Comparison of ENCODE assay signal across 26 mouse cellular contexts in the genomic region with DNA sequence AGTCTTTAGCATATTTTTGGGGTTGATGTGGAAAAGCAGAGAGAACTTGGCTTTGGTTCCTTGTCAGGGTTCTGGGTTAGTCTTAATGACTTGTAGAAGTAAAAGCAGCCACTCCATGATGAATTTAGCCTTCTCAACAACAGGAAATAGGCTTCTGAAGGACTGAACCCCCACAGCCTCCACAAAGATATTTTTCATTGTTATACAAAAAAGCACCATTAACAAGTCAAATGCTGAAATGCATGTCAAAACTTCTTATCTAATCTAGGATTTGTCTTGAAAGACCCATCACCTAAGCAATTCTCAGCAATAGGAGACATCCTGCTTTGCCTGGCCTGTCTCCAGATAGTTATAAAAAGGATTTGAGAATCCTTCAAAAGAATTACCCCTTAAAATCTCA. TPM values are rescaled to one million over a fixed set of nuclear protein-coding genes. Genes with fewer than 3 reads are reported as not detected.
"Had no signal": no experiment of that assay in that cellular context is flagged by ENCODE, and none has a peak within 500 bp of the region (broad histone marks: within the 10 kb centered on the region; RNA-seq: fewer than 3 reads in every experiment).

No protein-coding gene starts in this region.

- DNase-seq: retina, postnatal 1 day; right cerebral cortex, adult 18-20 months; right cerebral cortex, postnatal 14 days; right cerebral cortex, postnatal 25 days; right cerebral cortex, postnatal 4 days; spleen, adult 18-20 months; thymus, adult 18-20 months; thymus, adult 2 months; thymus, postnatal 14 days; thymus, postnatal 25 days; thymus, postnatal 36 days; thymus, postnatal 4 days had no signal

- H3K4me3 ChIP-seq: neural tube, embryonic 12.5 days; neural tube, embryonic 13.5 days; neural tube, embryonic 15.5 days; stomach, embryonic 15.5 days had no signal

- H3K36me3 ChIP-seq: neural tube, embryonic 12.5 days; neural tube, embryonic 13.5 days; neural tube, embryonic 15.5 days; stomach, embryonic 15.5 days had no signal

- H3K27ac ChIP-seq: neural tube, embryonic 12.5 days; neural tube, embryonic 13.5 days; neural tube, embryonic 15.5 days; stomach, embryonic 15.5 days; stomach, postnatal 0 days had no signal

- H3K9ac ChIP-seq: neural tube, embryonic 12.5 days; neural tube, embryonic 13.5 days; neural tube, embryonic 15.5 days; stomach, embryonic 15.5 days had no signal

- H3K4me1 ChIP-seq: neural tube, embryonic 12.5 days; neural tube, embryonic 13.5 days; neural tube, embryonic 15.5 days; stomach, embryonic 15.5 days had no signal

- H3K27me3 ChIP-seq: neural tube, embryonic 12.5 days; neural tube, embryonic 13.5 days; neural tube, embryonic 15.5 days; stomach, embryonic 15.5 days had no signal

- H3K4me2 ChIP-seq: neural tube, embryonic 12.5 days; neural tube, embryonic 13.5 days; neural tube, embryonic 15.5 days; stomach, embryonic 15.5 days had no signal

RNA-seq across cellular contexts. Expression of a gene that starts 41.8 kb away (rescaled TPM):
- polyA plus RNA-seq: neural tube, embryonic 11.5 days; neural tube, embryonic 12.5 days; neural tube, embryonic 13.5 days; neural tube, embryonic 14.5 days; neural tube, embryonic 15.5 days; small intestine, adult 2 months; spleen, adult 2 months; stomach, embryonic 14.5 days; stomach, embryonic 15.5 days; stomach, embryonic 16.5 days; stomach, postnatal 0 days; thymus, adult 2 months; thymus, postnatal 0 days; urinary bladder, adult 2 months had no signal

RNA-seq across cellular contexts. Expression of a gene that starts 58.1 kb away (rescaled TPM):
- polyA plus RNA-seq: neural tube, embryonic 11.5 days; neural tube, embryonic 12.5 days; neural tube, embryonic 13.5 days; neural tube, embryonic 14.5 days; neural tube, embryonic 15.5 days; small intestine, adult 2 months; spleen, adult 2 months; stomach, embryonic 14.5 days; stomach, embryonic 15.5 days; stomach, embryonic 16.5 days; stomach, postnatal 0 days; testis, adult 2 months; thymus, adult 2 months; thymus, postnatal 0 days; urinary bladder, adult 2 months had no signal
